Mouse (Mus musculus): Measurements from ENCODE around the gene Coasy. TPM values are rescaled to one million over a fixed set of nuclear protein-coding genes. Genes with fewer than 3 reads are reported as not detected.

Gene Coasy
- total RNA-seq, 2 experiments from 2014 or later = 16.8 to 21.4 TPM

DNA sequence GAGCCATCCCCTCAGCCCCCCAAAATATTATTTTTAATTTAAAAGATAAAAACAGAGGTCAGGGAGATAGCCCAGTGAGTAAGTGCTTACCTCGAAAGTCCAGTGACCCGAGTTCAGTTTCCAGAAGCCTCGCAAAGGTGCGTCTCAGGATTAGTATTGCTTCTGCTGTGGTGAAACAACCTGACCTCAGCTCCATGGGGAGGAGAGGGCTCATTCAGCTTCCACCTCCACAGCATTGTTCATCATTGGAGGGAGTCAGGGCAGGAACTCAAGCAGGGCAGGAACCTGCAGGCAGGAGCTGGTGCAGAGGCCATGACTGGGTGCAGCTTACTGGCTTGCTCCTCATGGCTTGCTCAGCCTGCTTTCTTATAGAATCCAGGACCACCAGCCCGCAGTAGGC is 21.3 kb upstream of the Coasy start:
- no peak for DNase-seq
- intact Hi-C loops (cut with DNase I) = loop anchor here (5.0 kb wide), 1 partner anchor 349 kb away; the partner anchor contains the start of genes Hspb9 and Kat2a

DNA sequence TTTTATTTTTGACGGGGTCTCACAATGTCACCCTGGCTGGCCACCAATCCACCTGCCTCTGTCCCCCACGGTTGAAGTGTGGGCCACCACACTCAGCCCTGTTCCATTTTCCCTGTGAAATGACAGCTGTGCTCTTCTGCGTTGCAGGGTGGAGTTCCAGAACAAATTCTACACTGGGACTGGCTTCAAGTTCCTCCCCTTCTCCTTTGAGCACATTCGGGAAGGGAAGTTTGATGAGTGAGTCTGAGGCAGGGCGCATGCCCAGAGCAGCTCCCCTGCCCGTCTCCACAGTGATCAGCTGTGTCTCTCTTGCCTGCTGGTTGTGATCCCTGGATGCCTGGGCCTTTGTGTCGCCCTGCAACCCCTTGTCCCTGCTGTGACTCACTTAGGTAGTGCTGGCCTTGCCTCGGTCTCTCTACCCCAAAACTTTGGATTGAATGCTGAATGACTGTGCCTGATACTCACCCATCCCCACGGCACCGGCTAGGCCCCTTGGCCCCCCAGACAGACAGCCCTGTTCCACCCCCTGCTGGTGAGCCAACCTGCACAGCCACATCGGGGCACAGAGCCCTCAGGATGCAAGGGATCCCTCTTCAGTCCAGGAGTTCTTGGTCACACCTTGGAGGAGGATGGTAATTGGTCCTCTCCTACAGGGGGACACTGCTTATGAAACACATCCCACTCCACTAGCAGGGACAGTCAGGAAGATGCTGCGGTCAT is 20.0 kb upstream of the Coasy start:
- intact Hi-C loops (cut with DNase I) = loop anchor here (5.0 kb wide), 1 partner anchor 350 kb away; the partner anchor contains the start of genes Hspb9 and Kat2a
- peak; percentile 66 to 73 for DNase-seq

DNA sequence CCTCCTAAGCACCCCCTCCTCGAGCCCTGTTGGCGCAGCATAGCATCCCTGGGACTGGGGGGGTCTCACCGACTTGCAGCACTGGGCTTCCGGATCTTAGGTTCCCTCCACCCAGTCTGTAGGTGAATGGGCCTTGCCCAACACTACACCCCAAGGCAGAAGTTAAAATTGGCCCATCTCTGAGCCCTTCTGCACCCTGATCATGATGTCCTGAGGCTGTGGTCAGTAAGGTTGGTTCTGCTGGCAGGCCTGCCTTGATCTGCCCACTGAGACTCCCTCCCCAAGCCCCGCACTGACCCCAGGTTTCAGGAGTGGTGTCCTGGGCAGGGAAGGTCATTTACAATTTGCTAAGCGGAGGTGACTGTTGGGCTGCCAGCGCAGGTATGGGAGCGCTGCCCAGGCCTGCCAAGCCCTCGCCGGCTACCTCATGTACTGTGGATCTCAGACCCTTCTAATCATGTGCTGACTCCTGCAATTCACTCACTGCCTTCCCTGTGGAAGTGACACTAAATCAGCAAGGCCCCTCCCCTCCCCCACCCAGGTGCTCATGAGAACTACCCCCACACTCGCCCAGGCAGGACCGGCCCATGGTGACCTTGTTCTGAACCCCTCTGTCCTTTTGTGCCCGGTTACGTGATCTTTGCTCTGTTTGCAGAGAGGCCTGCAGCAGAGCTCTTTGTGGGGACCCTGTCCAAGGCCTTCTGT is 19.2 kb upstream of the Coasy start:
- DNase-seq = no peak
- intact Hi-C loops (cut with DNase I) = loop anchor here (5.0 kb wide), 1 partner anchor 351 kb away; the partner anchor contains the start of genes Hspb9 and Kat2a

- intact Hi-C loops (cut with DNase I) = loop anchor here (5.0 kb wide), 1 partner anchor 352 kb away; the partner anchor contains the start of genes Hspb9 and Kat2a
Measured at GRCm38 (mm10) chr11:101063676-101064327, 18.6 kb upstream of the Coasy start.

GRCm38 (mm10) chr11:101064462-101064861 is 17.9 kb upstream of the Coasy start:
- no peak for DNase-seq
- intact Hi-C loops (cut with DNase I) = loop anchor here (5.0 kb wide), 1 partner anchor 352 kb away; the partner anchor contains the start of genes Hspb9 and Kat2a

More at GRCm38 (mm10) chr11:101063676-101064327, 18.6 kb upstream of the Coasy start:
- peak; percentile 72 to 82 for DNase-seq

DNA sequence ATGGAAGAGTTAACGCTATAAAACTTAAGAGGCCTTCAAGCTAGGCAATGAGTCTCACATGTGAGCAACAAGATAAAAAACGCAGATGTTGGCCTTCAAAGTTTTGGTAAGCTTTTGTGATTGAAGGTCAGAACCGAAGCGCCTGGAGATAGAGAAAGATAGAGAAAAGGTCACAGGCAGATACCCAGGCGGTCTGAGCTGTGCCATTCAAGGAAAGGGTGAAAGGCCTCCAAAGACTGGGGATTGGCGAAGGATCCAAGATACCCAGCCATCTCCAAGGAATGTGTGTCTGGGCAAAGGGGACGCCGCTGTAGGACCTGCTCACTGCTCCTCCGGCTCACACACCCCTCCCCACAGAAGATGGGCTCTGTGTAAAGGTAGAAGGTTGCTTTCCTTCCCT is 17.4 kb upstream of the Coasy start:
- intact Hi-C loops (cut with DNase I) = no loop called here

DNA sequence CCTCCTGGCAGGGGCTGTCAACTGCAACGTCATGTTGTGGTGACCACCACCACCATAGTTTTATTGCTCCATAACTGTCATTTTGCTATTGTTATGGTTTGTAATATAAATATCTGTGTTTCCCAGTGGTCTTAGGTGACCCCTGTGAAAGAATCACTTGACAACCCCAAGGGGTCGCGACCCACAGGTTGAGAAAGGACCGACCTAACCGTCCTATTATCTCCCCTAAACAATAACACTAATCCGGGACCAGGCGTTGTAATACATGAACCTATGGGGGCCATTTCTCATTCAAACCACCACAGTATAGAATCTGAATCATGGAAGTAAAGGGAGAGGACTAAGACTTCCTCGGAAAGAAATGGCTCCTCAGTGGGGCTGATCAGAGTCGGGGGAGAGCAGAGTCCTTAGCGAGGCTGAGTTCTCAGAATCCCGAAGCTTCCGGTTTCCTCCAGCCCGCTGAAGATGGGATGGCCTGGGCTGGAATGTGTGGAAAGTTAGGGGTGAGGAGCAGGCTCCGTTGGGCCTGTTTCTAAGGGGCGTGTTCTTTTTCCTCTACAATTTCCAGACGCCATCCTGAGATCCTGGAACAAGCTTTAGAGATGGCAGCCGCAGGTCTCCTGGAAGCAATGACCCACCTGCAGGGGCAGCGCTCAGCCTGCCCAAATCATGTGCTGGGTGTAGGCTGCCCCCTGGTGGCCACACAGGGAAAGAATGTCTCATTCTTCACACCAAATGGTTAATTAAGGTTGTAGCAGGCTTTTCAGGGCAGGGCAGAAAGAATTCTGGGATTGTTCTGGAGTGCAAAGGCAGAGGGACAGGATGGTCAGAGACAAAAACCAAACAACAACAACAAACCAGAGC is 15.6 kb upstream of the Coasy start:
- intact Hi-C loops (cut with DNase I) = loop anchor here (2.0 kb wide), 1 partner anchor 84 kb away; no protein-coding TSS in a partner anchor
- DNase-seq = peak; percentile 84 to 89

More for the DNA sequence above, 17.4 kb upstream of the Coasy start:
- DNase-seq = no peak

DNA sequence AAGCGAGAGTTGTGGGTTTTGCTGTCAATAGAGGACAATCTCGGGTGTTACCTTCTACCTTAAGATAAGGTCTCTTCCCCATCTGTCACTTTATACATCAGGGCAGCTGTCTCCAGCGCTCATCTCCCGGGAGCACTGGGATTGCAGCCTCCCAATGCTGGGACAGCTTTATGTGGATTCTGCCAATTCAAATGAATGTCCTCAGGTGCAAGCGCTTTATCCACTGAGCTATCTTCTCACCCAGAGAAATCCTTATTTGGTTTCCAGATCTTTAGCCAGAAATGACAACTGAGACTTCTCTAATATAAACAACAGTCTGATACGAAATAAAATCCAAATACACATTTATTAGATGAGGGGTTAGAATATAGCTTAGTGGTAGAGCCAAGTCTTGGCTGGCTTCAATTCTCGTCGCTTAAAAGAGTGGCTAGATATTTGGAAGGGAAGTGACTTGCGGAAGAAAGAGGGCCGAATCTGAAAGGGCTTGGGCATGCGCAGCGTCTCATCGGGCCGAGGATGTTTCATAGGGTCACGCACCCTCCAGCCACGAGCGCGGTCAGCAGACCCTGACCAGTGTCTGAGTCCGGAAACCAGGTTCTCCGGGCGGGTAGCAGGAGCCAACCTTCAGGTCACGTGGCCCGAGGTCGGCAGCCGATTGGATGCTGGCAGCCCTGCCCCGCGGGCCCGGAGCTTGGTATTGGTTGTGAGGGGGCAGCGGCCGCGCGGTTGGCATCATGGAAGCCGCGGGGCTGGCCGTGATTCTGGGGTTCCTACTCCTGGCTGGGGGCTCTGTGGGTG is 12.8 kb upstream of the Coasy start, which contains the start of gene Naglu:
Gene Naglu, plus strand, starts transcription at position 622 of the 798 bp plus-strand sequence.
- peak; percentile 93 to 96 for DNase-seq
- intact Hi-C loops (cut with DNase I) = no loop called here

- intact Hi-C loops (cut with DNase I) = no loop called here
- DNase-seq = no peak
Measured at GRCm38 (mm10) chr11:101070189-101070527, 12.2 kb upstream of the Coasy start.

DNA sequence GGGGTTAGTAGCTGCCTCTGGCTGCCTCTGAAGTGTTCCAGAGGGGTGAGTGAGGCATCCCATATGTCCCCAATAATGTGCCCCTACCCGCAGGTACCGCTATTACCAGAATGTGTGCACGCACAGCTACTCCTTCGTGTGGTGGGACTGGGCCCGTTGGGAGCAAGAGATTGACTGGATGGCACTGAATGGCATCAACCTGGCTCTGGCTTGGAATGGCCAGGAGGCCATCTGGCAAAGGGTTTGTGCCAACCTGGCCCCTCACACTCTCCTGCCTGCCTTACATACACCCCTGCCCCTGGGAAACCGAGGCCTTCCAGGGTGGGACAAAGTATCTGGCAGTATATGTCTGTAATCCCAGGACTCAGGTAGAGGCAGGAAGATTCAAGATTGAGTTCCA is 11.4 kb upstream of the Coasy start:
- intact Hi-C loops (cut with DNase I) = no loop called here
- no peak for DNase-seq

DNA sequence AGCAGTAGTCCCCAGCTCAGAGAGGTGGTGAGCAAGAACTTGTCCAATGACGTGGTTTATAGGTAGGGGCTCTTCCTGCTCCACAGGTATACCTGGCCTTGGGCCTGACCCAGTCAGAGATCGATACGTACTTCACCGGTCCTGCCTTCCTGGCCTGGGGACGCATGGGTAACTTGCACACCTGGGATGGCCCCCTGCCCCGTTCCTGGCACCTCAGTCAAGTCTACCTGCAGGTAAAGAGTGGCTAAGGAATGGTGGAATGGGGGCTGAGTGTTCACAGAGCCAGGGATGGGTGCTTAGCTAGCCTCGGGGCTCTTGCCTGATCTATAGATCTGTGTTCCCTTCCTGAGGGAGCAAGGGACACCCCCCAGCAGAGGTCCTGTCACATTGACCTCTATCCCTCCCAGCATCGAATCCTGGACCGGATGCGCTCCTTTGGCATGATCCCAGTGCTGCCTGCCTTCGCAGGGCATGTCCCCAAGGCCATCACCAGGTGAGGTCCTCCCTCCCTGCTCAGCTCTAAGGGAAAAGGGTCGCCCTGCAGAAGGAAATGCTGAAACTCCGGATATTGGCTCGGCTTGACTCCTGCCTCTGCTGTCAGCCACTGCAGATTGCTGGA is 10.4 kb upstream of the Coasy start:
- intact Hi-C loops (cut with DNase I) = no loop called here
- no peak for DNase-seq

DNA sequence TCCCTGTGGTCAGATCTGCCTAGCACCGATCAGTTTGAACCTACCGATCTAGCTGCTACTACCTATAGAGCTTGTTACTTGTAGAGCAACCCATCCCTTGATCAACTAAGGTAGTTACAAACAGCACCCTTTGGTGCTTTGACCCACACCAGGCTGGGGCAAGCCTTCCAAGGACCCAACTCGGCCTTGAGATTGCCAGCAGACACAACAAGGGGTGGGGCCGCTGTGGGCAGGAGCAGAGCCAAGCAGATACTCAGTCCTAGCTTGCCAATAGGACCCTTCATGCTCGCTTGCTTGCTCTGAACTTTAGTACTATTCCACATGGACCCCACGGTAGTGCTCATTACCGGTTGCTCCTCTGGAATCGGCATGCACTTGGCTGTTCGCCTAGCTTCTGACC is 4.2 kb upstream of the Coasy start, which contains the start of gene Hsd17b1:
Gene Hsd17b1, plus strand, starts transcription at position 291 of the 400 bp plus-strand sequence.
- intact Hi-C loops (cut with DNase I) = no loop called here
- no peak for DNase-seq

DNA sequence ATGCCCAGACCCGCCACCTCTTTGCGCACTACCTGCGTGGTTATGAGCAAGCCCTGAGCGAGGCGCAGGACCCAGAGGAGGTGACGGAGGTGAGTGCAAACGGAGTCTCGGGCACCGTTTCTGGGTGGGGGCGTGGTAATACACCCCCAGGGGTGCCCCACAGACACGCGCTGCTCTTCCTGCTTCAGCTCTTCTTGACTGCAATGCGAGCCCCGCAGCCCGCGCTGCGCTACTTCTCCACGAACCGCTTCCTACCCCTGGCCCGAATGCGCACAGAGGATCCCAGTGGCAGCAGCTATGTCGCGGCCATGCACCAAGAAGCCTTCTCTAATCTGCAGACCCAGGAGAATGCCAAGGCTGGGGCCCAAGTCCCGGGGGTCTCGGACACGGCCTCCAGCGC is 2.6 kb upstream of the Coasy start:
- intact Hi-C loops (cut with DNase I) = no loop called here
- DNase-seq = no peak

- intact Hi-C loops (cut with DNase I) = no loop called here
- no peak for DNase-seq
Measured at GRCm38 (mm10) chr11:101080421-101080820, 1.9 kb upstream of the Coasy start.

DNA sequence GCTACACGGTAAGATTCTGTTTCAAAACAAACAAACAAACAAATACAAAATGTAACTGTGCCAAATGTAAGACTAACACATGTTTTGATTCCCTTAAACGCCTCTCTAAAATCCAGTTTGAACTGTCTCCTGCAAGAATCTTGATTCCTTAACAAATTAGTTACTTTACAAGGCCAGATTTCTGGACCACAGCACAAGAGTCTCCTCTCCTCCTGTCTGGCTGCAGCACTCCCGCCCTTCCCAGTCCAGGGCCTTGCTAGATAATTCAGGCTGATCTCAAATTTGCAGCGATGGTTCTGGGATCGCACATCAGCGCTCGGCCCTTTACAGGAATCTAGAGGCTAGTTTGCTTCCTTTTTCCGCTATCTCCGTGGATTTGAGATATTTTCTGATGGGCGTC is 706 bp upstream of the Coasy start:
- no peak for DNase-seq
- intact Hi-C loops (cut with DNase I) = no loop called here

GRCm38 (mm10) chr11:101083083-101083697 is 825 bp downstream of the Coasy start:
- no peak for DNase-seq
- intact Hi-C loops (cut with DNase I) = no loop called here

GRCm38 (mm10) chr11:101084246-101084645 is 1.9 kb downstream of the Coasy start:
- intact Hi-C loops (cut with DNase I) = no loop called here
- no peak for DNase-seq

- intact Hi-C loops (cut with DNase I) = no loop called here
- DNase-seq = no peak
Measured at GRCm38 (mm10) chr11:101084811-101085210, 2.4 kb downstream of the Coasy start.

Data from heart, postnatal 14 days (tissue).